Mouse (Mus musculus) testis, adult 2 months (tissue): ENCODE measurements around the gene Egfl8.

Source experiments
- CTCF ChIP-seq: fragments of 200-500 bp; IDR thresholded peaks from 2 replicates; pipeline ENCODE4 v1.5.1; 2012; ENCODE audit warnings: low read depth, mild to moderate bottlenecking, inconsistent platforms, low read length, moderate library complexity; ENCODE audit not compliant: control insufficient read depth, insufficient read depth, insufficient replicate concordance
- POLR2A ChIP-seq: fragments of 200-500 bp; IDR thresholded peaks from 2 replicates; pipeline ENCODE4 v1.6.1; 2012; ENCODE audit warnings: low read depth, mild to moderate bottlenecking, inconsistent platforms, low read length, moderate library complexity; ENCODE audit not compliant: control insufficient read depth

DNA sequence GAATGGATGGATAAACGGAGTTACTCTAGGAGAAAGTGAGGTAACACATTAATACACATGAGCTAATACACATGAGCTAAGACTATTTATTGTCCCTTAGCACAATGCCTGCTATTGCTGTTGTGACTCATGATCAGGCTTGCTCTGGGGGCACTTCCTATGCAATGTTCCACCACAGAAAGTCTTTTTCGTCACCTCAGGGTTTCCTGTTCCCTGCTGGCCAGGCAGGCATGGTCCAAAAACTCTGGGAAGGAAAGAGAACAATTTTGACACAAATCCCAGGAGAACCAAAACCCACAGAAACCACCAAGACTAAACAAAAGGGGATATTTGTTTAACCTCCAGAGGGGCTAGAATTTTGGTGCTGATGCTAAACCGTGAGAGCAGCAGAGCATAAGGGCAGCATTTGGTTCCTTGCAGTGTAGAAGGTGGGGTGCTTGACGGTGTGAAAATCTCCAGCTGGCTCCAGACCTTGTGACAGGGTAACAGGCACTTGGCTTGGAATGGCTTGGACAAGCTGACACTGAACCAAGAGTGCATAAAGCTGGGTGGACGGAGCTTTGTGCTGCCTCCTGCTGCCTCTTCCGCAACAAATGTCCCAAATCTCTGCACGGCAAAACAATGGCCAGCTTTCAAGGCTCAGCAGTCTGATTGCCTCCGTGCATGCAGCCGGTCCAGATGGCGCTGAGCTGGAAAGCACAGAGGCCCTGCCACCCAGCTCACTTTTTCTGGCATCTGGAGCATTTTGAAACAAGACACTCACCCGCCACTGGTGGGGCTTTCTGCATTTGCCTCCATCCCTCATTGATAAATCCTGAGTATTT lies 25.2 kb upstream of the Egfl8 start:
- TF ChIP-seq POLR2A (no peak), CTCF (no peak)
